Mouse (Mus musculus) limb, embryonic 14.5 days (tissue): ENCODE data around the gene Med28. TPM values are rescaled to one million over a fixed set of nuclear protein-coding genes. Genes with fewer than 3 reads are reported as not detected.

Experiments used
- ATAC-seq: fragments of 200-750 bp; cut with Nextera tagmentation; 2 replicates; pipeline ENCODE4 v1.8.0; 2017; ENCODE audit warnings: low read depth, moderate number of reproducible peaks, moderate TSS enrichment; ENCODE audit not compliant: low FRiP score
- DNase-seq: peaks from one replicate; pipeline ENCODE4 v3.0.0-alpha.2; 2015; ENCODE audit warnings: low spot score
- H3K27ac ChIP-seq: fragments of 300-500 bp; sonication (generic); replicated peaks from 2 replicates; pipeline ENCODE4 v1.5.1; 2014; ENCODE audit warnings: low read depth, mild to moderate bottlenecking, low read length, moderate library complexity, mixed read lengths
- H3K27me3 ChIP-seq: fragments of 300-500 bp; sonication (generic); 2 replicates; pipeline ENCODE4 v1.6.1; 2014; ENCODE audit warnings: low read length, mixed read lengths; ENCODE audit not compliant: control insufficient read depth, insufficient read depth
- H3K36me3 ChIP-seq: fragments of 300-500 bp; sonication (generic); 2 replicates; pipeline ENCODE4 v1.6.1; 2014; ENCODE audit warnings: mild to moderate bottlenecking, low read length, moderate library complexity, mixed read lengths; ENCODE audit not compliant: control insufficient read depth, insufficient read depth
- H3K4me1 ChIP-seq: fragments of 300-500 bp; sonication (generic); 2 replicates; pipeline ENCODE4 v1.6.1; 2014; ENCODE audit warnings: antibody characterized with exemption, low read length, mixed read lengths; ENCODE audit not compliant: control insufficient read depth, insufficient read depth
- H3K4me2 ChIP-seq: fragments of 300-500 bp; sonication (generic); replicated peaks from 2 replicates; pipeline ENCODE4 v1.6.1; 2014; ENCODE audit warnings: low read depth, mild to moderate bottlenecking, low read length, moderate library complexity; ENCODE audit not compliant: severe bottlenecking
- H3K4me3 ChIP-seq: fragments of 300-500 bp; sonication (generic); replicated peaks from 2 replicates; pipeline ENCODE4 v1.5.1; 2014; ENCODE audit warnings: low read length
- H3K9ac ChIP-seq: fragments of 300-500 bp; sonication (generic); 2 replicates; pipeline ENCODE4 v1.6.1; 2014; ENCODE audit warnings: mild to moderate bottlenecking, low read depth, low read length, moderate library complexity; ENCODE audit not compliant: severe bottlenecking
- H3K9me3 ChIP-seq: fragments of 300-500 bp; sonication (generic); 2 replicates; pipeline ENCODE4 v1.6.1; 2016; ENCODE audit warnings: low read length; ENCODE audit not compliant: control insufficient read depth
- POLR2A ChIP-seq: fragments of 200-500 bp; IDR thresholded peaks from 2 replicates; pipeline ENCODE4 v1.8.0; 2012; ENCODE audit warnings: inconsistent platforms, mild to moderate bottlenecking, moderate library complexity, borderline replicate concordance; ENCODE audit not compliant: insufficient read depth, insufficient read length; ENCODE audit errors: extremely low read depth
- WGBS: fragments of 180-500 bp; shearing (Covaris S2); extraction: QIAGEN DNeasy Blood & Tissue Kit; methylation state at CpG from one replicate; pipeline ENCODE4 v1.1.7; 2014; 5-methylcytosine and 5-hydroxymethylcytosine counted together
- polyA plus RNA-seq, 2 experiments: library from polyadenylated mRNA; depleted of rRNA in 1 of 2; stranded (reverse) in 1 of 2; unstranded in 1 of 2; fragments of >200 nt; fragmentation: Nextera tagmentation in 1 of 2; extraction: Ambion mirVana in 1 of 2; gene quantifications; 2 replicates each; pipeline versions ENCODE4 v1.2.1 to v1.2.3; 2012 to 2014

Gene Med28
- polyA plus RNA-seq (2012; rRNA removed) (102 and 125 TPM in 2 replicates), polyA plus RNA-seq (2014; fragmentation: Nextera tagmentation; extraction: Ambion mirVana) (234 and 242 TPM in 2 replicates)

- H3K4me2 ChIP-seq: peak within 1 kb of the TSS; percentile 88
- H3K9me3 ChIP-seq: no peaks in the 10 kb centered on the region
- peak within 1 kb of the TSS; percentile 84 for H3K9ac ChIP-seq
- WGBS: 2% methylated on average over 55 of the region's 56 CpGs
- H3K27ac ChIP-seq: 0 out of 2 replicates have a peak within 1 kb of the TSS, but pooled peaks have one; percentile 26
- H3K36me3 ChIP-seq: peaks cover 15% of the 10 kb centered on the region
- peak; percentile 70; the same call in 1 of the 2 replicates for TF ChIP-seq POLR2A
- H3K27me3 ChIP-seq: no peaks in the 10 kb centered on the region
- ATAC-seq: peak; percentile 96
- H3K4me1 ChIP-seq: 0 out of 2 replicates have a peak, but pooled peaks cover 5% of the 10 kb centered on the region
- DNase-seq: peak; percentile 91
- H3K4me3 ChIP-seq: peak within 1 kb of the TSS; percentile 95
These were observed at the start of gene Med28 for GRCm38 (mm10) chr5:45519960-45520808. TSS of gene Med28 (plus strand) at chr5:45520229.

- Histone ChIP-seq H3K4me2 (no peak overlapping the region), H3K9ac (no peak overlapping the region), H3K36me3 (no peaks in the 10 kb centered on the region), H3K4me1 (peaks cover 7% of the 10 kb centered on the region), H3K4me3 (no peak overlapping the region), H3K9me3 (no peaks in the 10 kb centered on the region), H3K27me3 (0 out of 2 replicates have a peak, but pooled peaks cover 5% of the 10 kb centered on the region), H3K27ac (no peak overlapping the region)
- DNase-seq (peak; percentile 29), ATAC-seq (no peak)
- WGBS: 28% methylated on average over 7 of the region's 7 CpGs
- TF ChIP-seq POLR2A: no peak
These were observed 47.1 kb upstream of the Med28 start for GRCm38 (mm10) chr5:45472880-45473450.

GRCm38 (mm10) chr5:45473521-45473920 is 46.5 kb upstream of the Med28 start:
- H3K36me3 ChIP-seq: no peaks in the 10 kb centered on the region
- no peak overlapping the region for H3K4me2 ChIP-seq
- ATAC-seq: no peak
- no peak overlapping the region for H3K27ac ChIP-seq
- peaks cover 7% of the 10 kb centered on the region for H3K4me1 ChIP-seq
- no peak overlapping the region for H3K9ac ChIP-seq
- 0 out of 2 replicates have a peak, but pooled peaks cover 5% of the 10 kb centered on the region for H3K27me3 ChIP-seq
- no peak for TF ChIP-seq POLR2A
- H3K9me3 ChIP-seq: no peaks in the 10 kb centered on the region
- 81% methylated on average over 1 of the region's 1 CpGs for WGBS
- no peak overlapping the region for H3K4me3 ChIP-seq
- no peak for DNase-seq

- H3K9ac ChIP-seq: no peak overlapping the region
- H3K27me3 ChIP-seq: 0 out of 2 replicates have a peak, but pooled peaks cover 5% of the 10 kb centered on the region
- no peaks in the 10 kb centered on the region for H3K36me3 ChIP-seq
- no peaks in the 10 kb centered on the region for H3K9me3 ChIP-seq
- H3K4me2 ChIP-seq: no peak overlapping the region
- H3K4me3 ChIP-seq: no peak overlapping the region
- WGBS: 28% methylated on average over 6 of the region's 6 CpGs
- peak; percentile 56; the same call in 1 of the 2 replicates for ATAC-seq
- no peak for TF ChIP-seq POLR2A
- H3K27ac ChIP-seq: no peak overlapping the region
- DNase-seq: peak; percentile 88
- H3K4me1 ChIP-seq: peaks cover 7% of the 10 kb centered on the region
These were observed 45.8 kb upstream of the Med28 start for GRCm38 (mm10) chr5:45474215-45474614.

- no peak overlapping the region for H3K4me3 ChIP-seq
- TF ChIP-seq POLR2A: no peak
- H3K36me3 ChIP-seq: no peaks in the 10 kb centered on the region
- 72% methylated on average over 4 of the region's 4 CpGs for WGBS
- H3K9ac ChIP-seq: no peak overlapping the region
- H3K4me1 ChIP-seq: peaks cover 7% of the 10 kb centered on the region
- no peaks in the 10 kb centered on the region for H3K9me3 ChIP-seq
- H3K27me3 ChIP-seq: 0 out of 2 replicates have a peak, but pooled peaks cover 5% of the 10 kb centered on the region
- H3K4me2 ChIP-seq: no peak overlapping the region
- no peak for ATAC-seq
- H3K27ac ChIP-seq: no peak overlapping the region
- no peak for DNase-seq
These were observed 45.3 kb upstream of the Med28 start for GRCm38 (mm10) chr5:45474758-45475157.
